Mouse (Mus musculus) cerebellum, postnatal 10 days (tissue): ENCODE data around the gene Mageb2.
"Not testable (repeated sequence)": the region's sequence is repeated elsewhere in the genome, so short reads cannot be mapped to it uniquely, and the experiment has no call there.

Source experiments
- DNase-seq, 2 experiments: peaks; one replicate each; pipeline ENCODE4 v3.0.0; 2021; ENCODE audit warnings: mixed read lengths in 2 of 2

Mageb2 gene

DNA sequence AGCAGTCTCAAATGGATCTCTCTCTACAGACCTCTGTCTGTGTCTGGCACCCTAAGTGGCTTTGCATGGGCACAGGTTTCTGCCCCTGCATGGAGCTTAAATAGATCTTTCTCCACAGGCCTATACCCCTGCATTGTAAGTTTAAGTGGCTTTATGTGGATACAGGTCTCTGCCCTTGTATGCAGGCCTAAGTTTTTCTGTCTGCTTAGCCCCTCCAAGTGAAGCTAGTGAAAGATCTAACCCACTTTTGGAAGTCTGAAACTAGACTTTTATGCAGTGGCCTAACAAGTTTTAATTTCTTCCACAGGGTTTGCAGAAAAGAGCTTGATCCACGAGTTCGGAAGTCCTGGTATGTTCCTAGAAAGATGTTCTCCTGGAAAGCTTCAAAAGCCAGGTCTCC, at the start of gene Mageb2:
Gene Mageb2, plus strand, starts transcription at position 301 of the 400 bp plus-strand sequence.
- not testable (repeated sequence) for DNase-seq

GRCm38 (mm10) chrX:91313256-91313655, 18.2 kb upstream of the Mageb2 start:
- not testable (repeated sequence) for DNase-seq
